In the genomic region with DNA sequence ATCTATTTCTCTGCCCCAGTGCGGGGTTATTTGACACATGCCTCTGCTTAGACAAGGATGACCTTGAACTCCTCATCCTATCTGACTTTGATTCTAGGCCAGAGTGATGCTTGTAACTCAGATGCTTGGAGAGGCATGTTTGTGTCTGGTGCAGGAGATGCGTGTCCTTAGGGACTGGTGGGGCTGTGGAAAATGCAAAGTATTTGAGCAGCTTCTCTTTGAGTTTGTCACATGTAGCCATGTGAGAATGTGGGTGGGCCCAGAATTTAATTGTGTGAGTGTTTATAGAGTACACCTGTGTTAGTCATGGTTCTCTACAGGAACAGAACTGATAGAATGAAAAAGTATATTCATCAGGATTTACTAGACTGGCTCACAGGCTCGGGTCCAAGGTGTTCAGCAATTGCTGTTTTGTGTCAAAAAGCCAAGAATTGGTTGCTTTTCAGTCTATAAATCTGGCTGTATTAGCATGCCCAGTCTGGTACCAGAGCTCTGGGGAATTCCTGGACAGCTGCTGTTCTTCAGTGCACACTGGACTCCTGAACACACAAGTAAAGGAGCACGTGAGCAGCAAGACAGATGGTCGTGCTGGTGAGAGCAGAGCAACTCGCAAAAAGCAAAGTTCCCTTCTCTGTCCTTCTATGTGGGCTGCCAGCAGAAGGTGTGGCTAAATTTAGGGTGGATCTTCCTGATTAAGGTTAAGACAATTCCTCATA, we compare ENCODE assay signal across 16 mouse cellular contexts. TPM values are rescaled to one million over a fixed set of nuclear protein-coding genes. Genes with fewer than 3 reads are reported as not detected.
DNase-seq lines count a peak whose midpoint lies in the region; ATAC-seq lines count a peak whose summit lies in the region.
"Had no signal": no experiment of that assay in that cellular context is flagged by ENCODE, and none has a peak within 500 bp of the region (broad histone marks: within the 10 kb centered on the region; RNA-seq: fewer than 3 reads in every experiment).

No protein-coding gene starts in this region.

- H3K27me3 ChIP-seq in hindbrain, embryonic 15.5 days, result no peaks in the 10 kb centered on the region
- H3K27me3 ChIP-seq in midbrain, embryonic 16.5 days (ENCODE audit: control insufficient read depth, insufficient read depth, low read depth, low read length), result no peaks in the 10 kb centered on the region
- H3K27me3 ChIP-seq in forebrain, embryonic 11.5 days (ENCODE audit: control insufficient read depth, insufficient read depth, low read length), result no peaks in the 10 kb centered on the region
- H3K27me3 ChIP-seq: kidney, embryonic 15.5 days had no signal

- intact Hi-C loops in left cerebral cortex, postnatal 36 days (cut with DNase I), result loop anchor here (10.0 kb wide), 1 partner anchor 629 kb away; no protein-coding TSS in a partner anchor

- H3K36me3 ChIP-seq in hindbrain, embryonic 15.5 days, result no peaks in the 10 kb centered on the region
- H3K36me3 ChIP-seq in midbrain, embryonic 16.5 days (ENCODE audit: control insufficient read depth, insufficient read depth, low read length), result no peaks in the 10 kb centered on the region
- no peaks in the 10 kb centered on the region for H3K36me3 ChIP-seq in forebrain, embryonic 11.5 days (ENCODE audit: control insufficient read depth, insufficient read depth, low read length)
- H3K36me3 ChIP-seq: kidney, embryonic 15.5 days had no signal

- no peaks in the 10 kb centered on the region for H3K4me1 ChIP-seq in hindbrain, embryonic 15.5 days (replicated peaks)
- no peaks in the 10 kb centered on the region for H3K4me1 ChIP-seq in midbrain, embryonic 16.5 days (ENCODE audit: control insufficient read depth, insufficient read depth, low read length)
- H3K4me1 ChIP-seq in forebrain, embryonic 11.5 days (replicated peaks; ENCODE audit: control insufficient read depth, insufficient read depth, low read length), result no peaks in the 10 kb centered on the region
- H3K4me1 ChIP-seq: kidney, embryonic 15.5 days had no signal

- 69% methylated on average over 6 of the region's 6 CpGs for WGBS in hindbrain, embryonic 15.5 days
- WGBS in midbrain, embryonic 16.5 days, result 76% methylated on average over 6 of the region's 6 CpGs
- WGBS in forebrain, embryonic 11.5 days, result 85% methylated on average over 6 of the region's 6 CpGs

- H3K9me3 ChIP-seq in hindbrain, embryonic 15.5 days, result no peaks in the 10 kb centered on the region
- H3K9me3 ChIP-seq in midbrain, embryonic 16.5 days (replicated peaks; ENCODE audit: control insufficient read depth, low read length, poor library complexity, severe bottlenecking), result no peaks in the 10 kb centered on the region
- H3K9me3 ChIP-seq in forebrain, embryonic 11.5 days (ENCODE audit: control insufficient read depth, low read length), result no peaks in the 10 kb centered on the region; the same call in 1 of the 2 replicates
- H3K9me3 ChIP-seq: kidney, embryonic 15.5 days had no signal

- no peak for DNase-seq in frontal cortex, postnatal 25 days (ENCODE audit: low spot score in 2 of 2)
- DNase-seq in left cerebral cortex, postnatal 36 days (ENCODE audit: low spot score in 2 of 2), result peak; percentile 39 to 44
- no peak for DNase-seq in left cerebral cortex, adult 11 months (ENCODE audit: low spot score)
- no peak for DNase-seq in forebrain, embryonic 11.5 days (ENCODE audit: low spot score)
- DNase-seq: cerebellum, adult 8-10 months; heart, adult 2 months; heart, postnatal 36 days; lung, postnatal 4 days; retina, postnatal 1 day; thymus, postnatal 25 days had no signal

- no peak overlapping the region for H3K27ac ChIP-seq in hindbrain, embryonic 15.5 days (replicated peaks)
- no peak overlapping the region for H3K27ac ChIP-seq in midbrain, embryonic 16.5 days (ENCODE audit: low read length)
- no peak overlapping the region for H3K27ac ChIP-seq in forebrain, embryonic 11.5 days (ENCODE audit: low read depth, low read length)
- H3K27ac ChIP-seq: heart, adult 2 months; kidney, embryonic 15.5 days; liver, embryonic 14.5 days had no signal

- H3K4me2 ChIP-seq in hindbrain, embryonic 15.5 days, result no peak overlapping the region
- no peak overlapping the region for H3K4me2 ChIP-seq in midbrain, embryonic 16.5 days (ENCODE audit: low read length)
- H3K4me2 ChIP-seq in forebrain, embryonic 11.5 days (ENCODE audit: low read depth, low read length, severe bottlenecking), result no peak overlapping the region
- H3K4me2 ChIP-seq: kidney, embryonic 15.5 days had no signal

- no peak overlapping the region for H3K4me3 ChIP-seq in hindbrain, embryonic 15.5 days
- no peak overlapping the region for H3K4me3 ChIP-seq in midbrain, embryonic 16.5 days (ENCODE audit: low read depth, low read length)
- H3K4me3 ChIP-seq in forebrain, embryonic 11.5 days (ENCODE audit: low read depth, low read length), result no peak overlapping the region
- H3K4me3 ChIP-seq: heart, adult 2 months; kidney, embryonic 15.5 days had no signal

- ATAC-seq in frontal cortex, adult (ENCODE audit: low TSS enrichment), result peak; percentile 77
- 0 out of 2 replicates have a peak, but pooled peaks have one; percentile 48 for ATAC-seq in hindbrain, embryonic 15.5 days (ENCODE audit: low FRiP score, low read depth)
- peak; percentile 79 for ATAC-seq in midbrain, embryonic 16.5 days
- ATAC-seq in forebrain, embryonic 11.5 days (replicated peaks; ENCODE audit: low FRiP score), result no peak
- ATAC-seq in inflammation-experienced regulatory T-cells, adult 6 months, result no peak

- no peak overlapping the region for H3K9ac ChIP-seq in hindbrain, embryonic 15.5 days
- no peak overlapping the region for H3K9ac ChIP-seq in midbrain, embryonic 16.5 days (ENCODE audit: low read depth, low read length)
- H3K9ac ChIP-seq in forebrain, embryonic 11.5 days (ENCODE audit: low read length), result no peak overlapping the region
- H3K9ac ChIP-seq: kidney, embryonic 15.5 days; liver, embryonic 14.5 days had no signal

RNA-seq across cellular contexts. Expression of gene Ube2e1, which starts 54.5 kb away (rescaled TPM):
- 100 to 1,000 TPM; 121 to 122 TPM for total RNA-seq in left cerebral cortex, postnatal 36 days (2021)
- 195 and 196 TPM in 2 replicates for polyA plus RNA-seq in hindbrain, embryonic 15.5 days (2015; fragmentation: Nextera tagmentation; extraction: Ambion mirVana)
- 205 and 223 TPM in 2 replicates for polyA plus RNA-seq in midbrain, embryonic 16.5 days (2015; fragmentation: Nextera tagmentation; extraction: Ambion mirVana)
- polyA plus RNA-seq in forebrain, embryonic 11.5 days (2014; fragmentation: Nextera tagmentation; extraction: Ambion mirVana), result 65.5 and 65.7 TPM in 2 replicates
- polyA plus RNA-seq in inflammation-experienced regulatory T-cells, adult 6 months (2017; shearing (Covaris generic)), result 10 to 100 TPM; 36.4 to 53.2 (median 52.3) TPM

Comparison
In these comparisons a context has a peak if more than half of its experiments do, and no peak if none do; other contexts are left out.
1. DNase-seq: peak in left cerebral cortex, postnatal 36 days (2 of 2); none in frontal cortex, postnatal 25 days (0 of 2), left cerebral cortex, adult 11 months (single experiment) and forebrain, embryonic 11.5 days (single experiment).
2. ATAC-seq: peak in frontal cortex, adult (single experiment), hindbrain, embryonic 15.5 days (single experiment) and midbrain, embryonic 16.5 days (single experiment); none in forebrain, embryonic 11.5 days (single experiment) and inflammation-experienced regulatory T-cells, adult 6 months (single experiment).